Mouse (Mus musculus): ENCODE data around the gene Olfr883. TPM values are rescaled to one million over a fixed set of nuclear protein-coding genes. Genes with fewer than 3 reads are reported as not detected.

Gene Olfr883
- not detected in 2 replicates for polyA plus RNA-seq (2016; fragmentation: Nextera tagmentation; extraction: Ambion mirVana)

- Histone ChIP-seq H3K27me3 (ENCODE audit: low read depth, poor library complexity, severe bottlenecking) (no peaks in the 10 kb centered on the region), H3K36me3 (no peaks in the 10 kb centered on the region), H3K4me1 (no peaks in the 10 kb centered on the region), H3K9me3 (replicated peaks) (no peaks in the 10 kb centered on the region), H3K27ac (no peak within 1 kb of the TSS), H3K4me3 (no peak within 1 kb of the TSS)
- no peak for DNase-seq (ENCODE audit: low spot score)
- 90% methylated on average over 1 of the region's 1 CpGs for WGBS
Observed at GRCm38 (mm10) chr9:38025508-38025907, at the start of gene Olfr883. TSS of gene Olfr883 (plus strand) at chr9:38025808.

GRCm38 (mm10) chr9:37991525-37991924, 34.1 kb upstream of the Olfr883 start, which contains the start of gene Olfr881:
TSS of gene Olfr881 (plus strand) at chr9:37991825.
- no peak within 1 kb of the TSS for H3K27ac ChIP-seq
- H3K27me3 ChIP-seq (ENCODE audit: low read depth, poor library complexity, severe bottlenecking), result no peaks in the 10 kb centered on the region
- no peaks in the 10 kb centered on the region for H3K4me1 ChIP-seq
- no peak for DNase-seq (ENCODE audit: low spot score)
- no peaks in the 10 kb centered on the region for H3K36me3 ChIP-seq
- H3K4me3 ChIP-seq, result no peak within 1 kb of the TSS
- H3K9me3 ChIP-seq (replicated peaks), result no peaks in the 10 kb centered on the region

- 61% methylated on average over 2 of the region's 2 CpGs for WGBS
- Histone ChIP-seq H3K27ac (no peak overlapping the region), H3K27me3 (ENCODE audit: low read depth, poor library complexity, severe bottlenecking) (no peaks in the 10 kb centered on the region), H3K4me1 (no peaks in the 10 kb centered on the region), H3K36me3 (no peaks in the 10 kb centered on the region), H3K4me3 (no peak overlapping the region), H3K9me3 (replicated peaks) (no peaks in the 10 kb centered on the region)
- no peak for DNase-seq (ENCODE audit: low spot score)
Observed at GRCm38 (mm10) chr9:37998581-37999204, 26.9 kb upstream of the Olfr883 start.

GRCm38 (mm10) chr9:38000021-38000420, 25.6 kb upstream of the Olfr883 start:
- no peak overlapping the region for H3K27ac ChIP-seq
- H3K9me3 ChIP-seq (replicated peaks), result no peaks in the 10 kb centered on the region
- no peaks in the 10 kb centered on the region for H3K36me3 ChIP-seq
- WGBS, result 65% methylated on average over 1 of the region's 1 CpGs
- no peak for DNase-seq (ENCODE audit: low spot score)
- no peak overlapping the region for H3K4me3 ChIP-seq
- H3K27me3 ChIP-seq (ENCODE audit: low read depth, poor library complexity, severe bottlenecking), result no peaks in the 10 kb centered on the region
- H3K4me1 ChIP-seq, result no peaks in the 10 kb centered on the region

- Histone ChIP-seq H3K4me1 (no peaks in the 10 kb centered on the region), H3K4me3 (no peak within 1 kb of the TSS), H3K9me3 (replicated peaks) (no peaks in the 10 kb centered on the region), H3K36me3 (no peaks in the 10 kb centered on the region), H3K27ac (no peak within 1 kb of the TSS), H3K27me3 (ENCODE audit: low read depth, poor library complexity, severe bottlenecking) (no peaks in the 10 kb centered on the region)
- WGBS, result 76% methylated on average over 1 of the region's 1 CpGs
- DNase-seq (ENCODE audit: low spot score), result no peak
Observed at GRCm38 (mm10) chr9:38046255-38046654, 20.6 kb downstream of the Olfr883 start, which contains the start of gene Olfr884. TSS of gene Olfr884 (plus strand) at chr9:38046555.

GRCm38 (mm10) chr9:38061022-38061421, 35.4 kb downstream of the Olfr883 start, which contains the start of gene Olfr885:
TSS of gene Olfr885 (plus strand) at chr9:38061322.
- no peaks in the 10 kb centered on the region for H3K9me3 ChIP-seq (replicated peaks)
- H3K4me1 ChIP-seq, result no peaks in the 10 kb centered on the region
- no peaks in the 10 kb centered on the region for H3K36me3 ChIP-seq
- WGBS, result 90% methylated on average over 3 of the region's 3 CpGs
- no peak within 1 kb of the TSS for H3K4me3 ChIP-seq
- no peak within 1 kb of the TSS for H3K27ac ChIP-seq
- H3K27me3 ChIP-seq (ENCODE audit: low read depth, poor library complexity, severe bottlenecking), result no peaks in the 10 kb centered on the region
- DNase-seq (ENCODE audit: low spot score), result no peak

Other genes starting within 250 kb of the Olfr883 start
- not detected in 2 replicates for gene Olfr876, start 222.8 kb upstream of the Olfr883 start, polyA plus RNA-seq (2016; fragmentation: Nextera tagmentation; extraction: Ambion mirVana)
- gene Olfr877, start 171.5 kb upstream of the Olfr883 start, polyA plus RNA-seq (2016; fragmentation: Nextera tagmentation; extraction: Ambion mirVana), result not detected in 2 replicates
- not detected in 2 replicates for gene Olfr145, start 129.1 kb upstream of the Olfr883 start, polyA plus RNA-seq (2016; fragmentation: Nextera tagmentation; extraction: Ambion mirVana)
- not detected in 2 replicates for gene Olfr878, start 108.0 kb upstream of the Olfr883 start, polyA plus RNA-seq (2016; fragmentation: Nextera tagmentation; extraction: Ambion mirVana)
- not detected in 2 replicates for gene Olfr881, start 34.0 kb upstream of the Olfr883 start, polyA plus RNA-seq (2016; fragmentation: Nextera tagmentation; extraction: Ambion mirVana)
- gene Olfr884, start 20.7 kb downstream of the Olfr883 start, polyA plus RNA-seq (2016; fragmentation: Nextera tagmentation; extraction: Ambion mirVana), result not detected in 2 replicates
- gene Olfr885, start 35.5 kb downstream of the Olfr883 start, polyA plus RNA-seq (2016; fragmentation: Nextera tagmentation; extraction: Ambion mirVana), result not detected in 2 replicates
- gene Olfr887, start 58.3 kb downstream of the Olfr883 start, polyA plus RNA-seq (2016; fragmentation: Nextera tagmentation; extraction: Ambion mirVana), result not detected in 2 replicates
- not detected in 2 replicates for gene Olfr888, start 82.3 kb downstream of the Olfr883 start, polyA plus RNA-seq (2016; fragmentation: Nextera tagmentation; extraction: Ambion mirVana)
- 0.05 and 0.16 TPM in 2 replicates for gene Olfr889, start 89.4 kb downstream of the Olfr883 start, polyA plus RNA-seq (2016; fragmentation: Nextera tagmentation; extraction: Ambion mirVana)
- not detected in 2 replicates for gene Olfr890, start 116.7 kb downstream of the Olfr883 start, polyA plus RNA-seq (2016; fragmentation: Nextera tagmentation; extraction: Ambion mirVana)
- gene Olfr891, start 155.0 kb downstream of the Olfr883 start, polyA plus RNA-seq (2016; fragmentation: Nextera tagmentation; extraction: Ambion mirVana), result not detected in 2 replicates
- not detected in 2 replicates for gene Olfr893, start 182.6 kb downstream of the Olfr883 start, polyA plus RNA-seq (2016; fragmentation: Nextera tagmentation; extraction: Ambion mirVana)
- gene Olfr894, start 192.2 kb downstream of the Olfr883 start, polyA plus RNA-seq (2016; fragmentation: Nextera tagmentation; extraction: Ambion mirVana), result not detected in 2 replicates
- gene Olfr143, start 227.0 kb downstream of the Olfr883 start, polyA plus RNA-seq (2016; fragmentation: Nextera tagmentation; extraction: Ambion mirVana), result not detected in 2 replicates
- gene Olfr895, start 242.0 kb downstream of the Olfr883 start, polyA plus RNA-seq (2016; fragmentation: Nextera tagmentation; extraction: Ambion mirVana), result not detected in 2 replicates